Mouse (Mus musculus) kidney, adult 18-20 months (tissue): ENCODE data around the gene Vars2.

Source experiments
- DNase-seq: peaks from one replicate; pipeline ENCODE4 v3.0.0; 2021

Vars2 gene

DNA sequence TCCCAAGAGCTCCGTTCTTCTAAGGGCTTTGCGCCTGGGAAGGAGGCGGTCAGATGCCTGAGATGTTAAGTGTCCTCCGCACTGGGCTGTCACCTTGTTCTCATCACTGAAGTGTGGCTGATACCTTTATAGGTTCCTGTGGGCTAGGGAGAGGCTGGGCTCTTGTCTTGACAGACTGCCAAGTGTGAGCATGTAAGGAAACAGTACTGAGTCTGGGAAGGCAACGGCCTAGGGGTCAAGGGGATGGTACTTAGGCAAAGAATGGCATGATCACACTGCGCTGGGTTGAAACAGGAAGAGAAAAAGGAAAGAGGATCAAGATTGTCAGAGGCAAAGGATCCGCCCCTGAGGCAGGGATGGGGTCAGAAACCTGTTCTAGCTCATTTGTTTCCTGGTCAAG, 40.9 kb downstream of the Vars2 start, which contains the start of gene Gm9573:
Gm9573 (minus strand) TSS at position 101 of the 400 bp plus-strand sequence.
- no peak for DNase-seq

DNA sequence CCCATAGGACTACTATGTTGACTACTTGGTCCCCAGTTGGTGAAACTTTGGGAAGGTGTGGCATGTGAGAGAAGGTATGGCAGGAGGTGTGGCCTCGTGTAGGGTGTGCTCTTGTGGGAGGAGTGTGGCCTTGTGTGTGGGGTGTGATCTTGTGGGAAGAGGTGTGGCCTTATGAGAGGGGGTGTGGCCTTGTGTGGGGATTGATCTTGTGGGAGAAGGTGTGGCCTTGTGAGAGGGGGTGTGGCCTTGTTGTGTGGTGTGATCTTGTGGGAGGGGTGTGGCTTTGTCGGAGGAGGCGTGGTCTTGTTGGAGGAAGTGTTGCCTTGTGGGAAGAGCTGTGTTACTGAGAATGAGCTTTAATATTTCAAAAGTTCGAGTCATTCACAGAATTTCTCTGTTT, 50.3 kb downstream of the Vars2 start:
- no peak for DNase-seq
